Mouse (Mus musculus) thymus, postnatal 0 days (tissue): ENCODE data around the gene Kcnd3. TPM values are rescaled to one million over a fixed set of nuclear protein-coding genes. Genes with fewer than 3 reads are reported as not detected.

Source experiments
- DNase-seq: peaks from one replicate; pipeline ENCODE4 v3.0.0-alpha.2; 2015; ENCODE audit warnings: low spot score
- polyA plus RNA-seq: library from polyadenylated mRNA; unstranded; fragments of >200 nt; fragmentation: Nextera tagmentation; extraction: Ambion mirVana; gene quantifications from 2 replicates; pipeline ENCODE4 v1.2.1, GENCODE M21; 2015

Kcnd3 gene
- polyA plus RNA-seq, 1 experiment from 2014 or later, result 0.05 TPM

- no peak for DNase-seq
These were observed 1.3 kb downstream of the Kcnd3 start for GRCm38 (mm10) chr3:105453214-105453950.

GRCm38 (mm10) chr3:105457657-105458056 is 5.5 kb downstream of the Kcnd3 start:
- no peak for DNase-seq

GRCm38 (mm10) chr3:105466538-105466937 is 14.4 kb downstream of the Kcnd3 start:
- DNase-seq, result no peak

GRCm38 (mm10) chr3:105472564-105472963 is 20.4 kb downstream of the Kcnd3 start:
- DNase-seq, result no peak

GRCm38 (mm10) chr3:105476408-105476807 is 24.3 kb downstream of the Kcnd3 start:
- no peak for DNase-seq

- no peak for DNase-seq
These were observed 26.7 kb downstream of the Kcnd3 start for GRCm38 (mm10) chr3:105478876-105479275.

GRCm38 (mm10) chr3:105481419-105481818 is 29.3 kb downstream of the Kcnd3 start:
- DNase-seq, result no peak

- DNase-seq, result no peak
These were observed 31.5 kb downstream of the Kcnd3 start for GRCm38 (mm10) chr3:105483651-105484052.

GRCm38 (mm10) chr3:105487171-105487570 is 35.0 kb downstream of the Kcnd3 start:
- no peak for DNase-seq

- no peak for DNase-seq
These were observed 37.5 kb downstream of the Kcnd3 start for GRCm38 (mm10) chr3:105489607-105490006.

GRCm38 (mm10) chr3:105494886-105495285 is 42.8 kb downstream of the Kcnd3 start:
- no peak for DNase-seq

- DNase-seq, result no peak
These were observed 44.1 kb downstream of the Kcnd3 start for GRCm38 (mm10) chr3:105496216-105496615.

- no peak for DNase-seq
These were observed 44.8 kb downstream of the Kcnd3 start for GRCm38 (mm10) chr3:105496935-105497334.

GRCm38 (mm10) chr3:105501071-105501470 is 48.9 kb downstream of the Kcnd3 start:
- DNase-seq, result no peak

- DNase-seq, result no peak
These were observed 52.1 kb downstream of the Kcnd3 start for GRCm38 (mm10) chr3:105504272-105504671.

- DNase-seq, result no peak
These were observed 53.2 kb downstream of the Kcnd3 start for GRCm38 (mm10) chr3:105505161-105505872.

GRCm38 (mm10) chr3:105505873-105506170 is 53.7 kb downstream of the Kcnd3 start:
- no peak for DNase-seq

GRCm38 (mm10) chr3:105506592-105506991 is 54.5 kb downstream of the Kcnd3 start:
- no peak for DNase-seq

GRCm38 (mm10) chr3:105509321-105509720 is 57.2 kb downstream of the Kcnd3 start:
- no peak for DNase-seq

GRCm38 (mm10) chr3:105511836-105512235 is 59.7 kb downstream of the Kcnd3 start:
- DNase-seq, result no peak

GRCm38 (mm10) chr3:105514215-105514614 is 62.1 kb downstream of the Kcnd3 start:
- DNase-seq, result no peak

- no peak for DNase-seq
These were observed 62.9 kb downstream of the Kcnd3 start for GRCm38 (mm10) chr3:105515035-105515434.

- no peak for DNase-seq
These were observed 63.5 kb downstream of the Kcnd3 start for GRCm38 (mm10) chr3:105515640-105516039.
